Comparison of ENCODE assay signal across 7 mouse cellular contexts in genomic region chr16:14444059-14444855, GRCm38 (mm10).
DNase-seq lines count a peak whose midpoint lies in the region; ATAC-seq lines count a peak whose summit lies in the region.

No protein-coding gene starts in this region.

- WGBS in kidney, embryonic 15.5 days = 56% methylated on average over 6 of the region's 6 CpGs
- 43% methylated on average over 6 of the region's 6 CpGs for WGBS in embryonic facial prominence, embryonic 14.5 days
- WGBS in limb, embryonic 12.5 days = 47% methylated on average over 6 of the region's 6 CpGs

- no peak for DNase-seq in kidney, postnatal 25 days
- DNase-seq in adrenal gland, adult 8-10 months = peak; percentile 33
- DNase-seq in embryonic facial prominence, embryonic 14.5 days (ENCODE audit: low spot score) = peak; percentile 67
- no peak for DNase-seq in retina, postnatal 1 day
- DNase-seq in thymus, postnatal 4 days = no peak

- 0 out of 2 replicates have a peak overlapping the region, but pooled peaks have one; percentile 14 for H3K27ac ChIP-seq in kidney, embryonic 15.5 days
- no peak overlapping the region for H3K27ac ChIP-seq in embryonic facial prominence, embryonic 14.5 days (replicated peaks; ENCODE audit: low read depth, low read length)
- H3K27ac ChIP-seq in limb, embryonic 12.5 days = peak overlapping the region; percentile 57

- 0 out of 2 replicates have a peak, but pooled peaks cover 6% of the 10 kb centered on the region for H3K4me1 ChIP-seq in kidney, embryonic 15.5 days
- no peaks in the 10 kb centered on the region for H3K4me1 ChIP-seq in embryonic facial prominence, embryonic 14.5 days (ENCODE audit: control insufficient read depth, insufficient read depth, low read length)
- peaks cover 15% of the 10 kb centered on the region for H3K4me1 ChIP-seq in limb, embryonic 12.5 days (replicated peaks)

- H3K4me2 ChIP-seq in kidney, embryonic 15.5 days = no peak overlapping the region
- no peak overlapping the region for H3K4me2 ChIP-seq in embryonic facial prominence, embryonic 14.5 days (ENCODE audit: low read depth, low read length)
- no peak overlapping the region for H3K4me2 ChIP-seq in limb, embryonic 12.5 days

- no peak overlapping the region for H3K4me3 ChIP-seq in kidney, embryonic 15.5 days (replicated peaks)
- no peak overlapping the region for H3K4me3 ChIP-seq in embryonic facial prominence, embryonic 14.5 days (ENCODE audit: low read depth, low read length)
- H3K4me3 ChIP-seq in limb, embryonic 12.5 days (replicated peaks) = no peak overlapping the region

- H3K9ac ChIP-seq in kidney, embryonic 15.5 days = no peak overlapping the region
- no peak overlapping the region for H3K9ac ChIP-seq in embryonic facial prominence, embryonic 14.5 days (ENCODE audit: low read depth, low read length)
- no peak overlapping the region for H3K9ac ChIP-seq in limb, embryonic 12.5 days (replicated peaks)

- H3K36me3 ChIP-seq in kidney, embryonic 15.5 days = peaks cover 46% of the 10 kb centered on the region
- 0 out of 2 replicates have a peak, but pooled peaks cover 4% of the 10 kb centered on the region for H3K36me3 ChIP-seq in embryonic facial prominence, embryonic 14.5 days (ENCODE audit: control insufficient read depth, insufficient read depth, low read length)
- peaks cover 42% of the 10 kb centered on the region for H3K36me3 ChIP-seq in limb, embryonic 12.5 days

- 0 out of 2 replicates have a peak, but pooled peaks have one; percentile 10 for ATAC-seq in kidney, embryonic 15.5 days (replicated peaks; ENCODE audit: low FRiP score)
- peak; percentile 85 for ATAC-seq in embryonic facial prominence, embryonic 14.5 days (ENCODE audit: low read depth)
- ATAC-seq in limb, embryonic 12.5 days (ENCODE audit: insufficient number of reproducible peaks, insufficient read depth, low FRiP score, low TSS enrichment, low read depth) = peak; percentile 61; the same call in 1 of the 2 replicates

- H3K9me3 ChIP-seq in kidney, embryonic 15.5 days (replicated peaks) = no peaks in the 10 kb centered on the region
- H3K9me3 ChIP-seq in embryonic facial prominence, embryonic 14.5 days (ENCODE audit: control insufficient read depth, low read length) = no peaks in the 10 kb centered on the region
- H3K9me3 ChIP-seq in limb, embryonic 12.5 days = no peaks in the 10 kb centered on the region

- H3K27me3 ChIP-seq in kidney, embryonic 15.5 days = no peaks in the 10 kb centered on the region
- H3K27me3 ChIP-seq in embryonic facial prominence, embryonic 14.5 days (replicated peaks; ENCODE audit: control insufficient read depth, insufficient read depth, low read length) = no peaks in the 10 kb centered on the region
- H3K27me3 ChIP-seq in limb, embryonic 12.5 days = no peaks in the 10 kb centered on the region

Comparison
In these comparisons a context has a peak if more than half of its experiments do, and no peak if none do; other contexts are left out.
1. ATAC-seq: peak in every context shown above with its lines; median percentile 85 in embryonic facial prominence, embryonic 14.5 days; 61 in limb, embryonic 12.5 days; 10 in kidney, embryonic 15.5 days.
2. DNase-seq: peak in adrenal gland, adult 8-10 months (single experiment) and embryonic facial prominence, embryonic 14.5 days (single experiment); none in kidney, postnatal 25 days (0 of 2), retina, postnatal 1 day (single experiment) and thymus, postnatal 4 days (single experiment).